Mouse (Mus musculus): Measurements from ENCODE around the gene Idh3a.

Gene Idh3a

GRCm38 (mm10) chr9:54652778-54653177 is 66.6 kb downstream of the Idh3a start:
- DNase-seq: no peak

All from thymus, postnatal 14 days (tissue).